Mouse (Mus musculus): ENCODE measurements around the gene Ankrd45.
A peak's percentile ranks its signal among the peaks of the same experiment; 100 is the strongest.
"Not testable (repeated sequence)": the region's sequence is repeated elsewhere in the genome, so short reads cannot be mapped to it uniquely, and the experiment has no call there.

Gene Ankrd45

DNA sequence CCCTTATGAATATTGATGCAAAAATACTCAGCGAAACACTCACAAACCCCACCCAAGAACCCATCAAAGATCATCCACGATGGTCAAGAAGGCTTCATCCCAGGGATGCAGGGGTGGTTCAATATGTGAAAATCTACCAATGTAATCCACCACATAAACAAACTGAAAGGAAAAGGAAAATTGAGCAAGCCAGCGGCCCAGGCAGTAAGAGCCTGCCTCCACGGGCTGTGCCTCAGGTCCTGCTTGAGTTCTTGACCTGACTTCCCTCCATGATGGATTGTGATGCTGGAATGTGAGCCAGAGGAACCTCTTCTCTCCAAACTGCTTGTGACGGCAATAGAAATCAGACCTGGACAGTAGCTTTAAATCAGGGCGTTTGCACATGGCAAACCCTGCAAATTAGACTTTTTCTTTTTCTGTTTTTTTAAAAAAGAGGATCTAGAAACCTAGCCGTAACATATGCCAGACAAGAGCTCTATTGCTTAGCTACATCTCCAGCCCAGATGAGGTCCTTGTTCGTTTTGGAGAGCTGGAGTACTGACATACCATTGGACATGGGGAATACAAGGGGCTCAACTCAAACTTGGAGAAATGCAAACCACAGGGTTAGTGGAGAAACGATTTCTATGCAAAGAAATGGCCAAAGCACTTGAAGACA, 47.9 kb downstream of the Ankrd45 start:
- no peak for DNase-seq

DNA sequence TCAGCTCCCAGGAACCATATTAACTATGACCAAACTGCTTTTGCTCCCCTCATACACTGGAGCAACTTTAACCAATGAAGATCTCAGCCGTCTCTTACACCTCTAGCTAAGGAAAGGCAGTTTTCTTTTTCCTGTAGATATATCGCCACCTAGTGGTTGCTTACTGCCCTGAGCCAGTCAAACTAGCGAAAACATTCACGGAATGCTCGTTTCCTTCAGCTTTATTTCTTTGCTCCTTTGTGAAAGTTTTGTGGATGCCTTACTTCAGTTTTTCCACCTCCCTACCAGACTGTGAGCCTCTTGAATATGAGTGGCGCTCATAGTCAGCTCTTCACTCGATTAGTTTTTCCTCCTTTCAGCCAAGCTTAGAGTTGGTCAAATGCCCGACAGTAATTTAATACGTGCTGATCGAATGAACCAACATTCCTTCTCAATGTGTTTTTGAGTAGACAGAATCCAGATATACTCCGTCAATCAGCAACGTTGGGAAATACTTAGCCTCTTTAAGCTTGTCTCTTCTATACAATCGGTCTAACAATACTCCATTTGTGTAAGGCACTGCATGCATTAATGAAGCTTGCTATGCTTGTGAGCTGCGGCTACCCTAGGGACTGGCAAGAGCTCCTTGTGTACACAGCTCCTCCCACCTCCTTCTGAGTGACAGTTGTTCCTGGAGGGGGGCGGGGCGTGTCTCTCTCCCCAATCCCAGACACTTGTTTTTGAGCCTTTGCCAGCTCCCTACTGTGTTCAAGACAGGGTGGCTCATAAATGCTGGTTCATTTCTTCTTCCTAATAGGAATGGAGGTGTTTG, 53.3 kb downstream of the Ankrd45 start:
- DNase-seq, result peak; percentile 92

DNA sequence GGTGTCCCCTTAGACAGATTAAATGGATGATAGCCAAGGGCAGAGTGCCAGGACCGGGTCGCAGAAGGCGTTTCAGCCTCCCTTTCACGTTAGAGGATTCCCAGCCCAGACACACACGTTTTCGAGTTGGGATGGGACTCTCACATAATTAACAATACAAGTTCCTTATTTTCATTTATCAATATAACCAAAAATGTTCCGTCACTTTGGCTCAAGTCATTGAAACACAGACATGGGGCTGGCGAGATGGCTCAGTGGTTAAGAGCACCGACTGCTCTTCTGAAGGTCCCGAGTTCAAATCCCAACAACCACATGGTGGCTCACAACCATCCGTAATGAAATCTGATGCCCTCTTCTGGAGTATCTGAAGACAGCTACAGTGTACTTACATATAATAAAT, 53.9 kb downstream of the Ankrd45 start:
- not testable (repeated sequence) for DNase-seq

DNA sequence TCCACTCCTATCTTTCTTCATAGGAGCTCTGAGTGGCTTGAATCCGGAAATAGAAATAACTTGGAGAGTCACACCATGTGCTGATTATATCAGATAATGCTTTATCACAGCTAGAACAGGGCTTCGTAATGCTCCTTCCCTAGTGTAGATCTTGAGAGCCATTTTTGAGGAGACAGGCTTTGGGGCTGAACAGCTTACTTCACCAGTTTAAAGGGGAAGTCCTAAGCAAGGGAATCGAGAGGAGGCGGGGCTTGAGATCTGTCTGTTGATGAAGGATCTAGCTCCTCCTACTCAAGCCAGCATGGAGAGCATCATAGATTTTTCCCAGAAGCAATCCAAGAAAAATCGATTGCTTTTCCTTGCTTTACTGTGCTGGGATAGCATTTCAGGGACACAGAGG, 57.4 kb downstream of the Ankrd45 start:
- DNase-seq, result no peak

DNA sequence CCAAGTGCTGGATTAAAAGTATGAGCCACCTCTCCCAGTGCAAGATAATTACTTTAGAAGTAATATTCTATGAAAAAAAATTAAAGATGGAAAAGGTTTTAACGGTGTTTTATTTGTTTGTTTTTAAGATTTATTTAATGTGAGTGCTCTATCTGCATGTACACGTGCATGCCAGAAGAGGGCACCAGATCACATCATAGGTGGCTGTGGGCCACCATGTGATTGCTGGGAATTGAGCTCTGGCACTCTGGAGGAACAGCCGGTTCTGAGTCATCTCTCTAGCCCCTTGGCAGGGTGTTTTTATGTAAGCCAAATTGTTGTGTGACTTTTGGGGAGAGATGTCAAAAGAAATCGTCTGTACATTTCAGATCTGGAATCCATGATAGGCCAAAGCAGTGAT, 72.0 kb downstream of the Ankrd45 start:
- DNase-seq, result peak in 1 of 2 experiments; percentile 18

DNA sequence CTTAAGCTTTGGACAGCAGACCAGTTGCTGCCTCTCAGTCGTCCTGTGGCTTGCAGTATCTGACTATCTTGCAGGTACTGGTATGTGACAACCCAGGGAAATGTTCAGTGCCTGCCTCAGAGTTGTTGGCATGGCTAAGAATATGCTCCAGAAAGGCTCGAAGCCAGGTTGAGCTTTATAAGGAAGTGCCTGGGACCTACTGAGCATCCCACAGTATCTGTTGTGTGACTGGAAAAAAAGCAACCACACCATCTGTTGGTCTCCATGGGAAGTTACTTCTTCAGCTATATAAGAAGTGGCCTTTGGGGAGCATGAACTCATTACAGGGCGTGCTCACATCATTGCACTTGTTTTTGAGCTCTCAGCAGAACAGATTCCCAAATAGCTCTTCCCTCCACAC, 77.3 kb downstream of the Ankrd45 start:
- DNase-seq, result peak; percentile 19 to 66
